In the genomic region with DNA sequence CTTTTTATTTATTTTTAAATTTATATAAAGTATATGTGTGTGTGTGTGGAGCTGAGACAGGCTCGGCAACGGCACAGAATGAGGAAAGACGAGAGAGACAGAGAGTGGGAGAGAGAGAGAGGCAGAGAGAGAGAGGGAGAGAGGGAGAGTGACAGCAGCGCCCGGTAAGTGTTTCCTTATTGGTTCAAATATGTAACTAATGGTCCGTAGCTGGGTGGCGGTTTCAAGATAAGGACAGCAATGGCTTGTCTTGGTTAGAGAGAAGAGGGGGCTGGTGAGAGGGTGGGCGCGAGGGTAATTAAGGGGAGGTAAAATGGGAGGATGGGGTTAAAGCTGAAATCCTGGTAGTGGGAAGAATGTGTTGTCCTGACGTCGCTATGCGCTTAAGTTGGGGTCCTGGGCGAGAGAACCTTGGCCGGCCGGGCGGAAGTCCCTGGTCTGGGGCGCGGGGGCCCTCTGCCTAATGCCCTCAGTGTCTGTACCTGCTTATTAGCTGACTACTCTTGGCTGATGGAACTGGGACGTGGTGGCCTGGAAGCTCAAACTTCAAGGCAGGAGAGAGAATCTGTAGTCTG, we compare ENCODE assay signal across 8 mouse cellular contexts. TPM values are rescaled to one million over a fixed set of nuclear protein-coding genes. Genes with fewer than 3 reads are reported as not detected.
DNase-seq lines count a peak whose midpoint lies in the region; ATAC-seq lines count a peak whose summit lies in the region.

No protein-coding gene starts in this region.

- peak overlapping the region; percentile 89 for H3K4me2 ChIP-seq in heart, embryonic 15.5 days
- peak overlapping the region; percentile 52 for H3K4me2 ChIP-seq in hindbrain, embryonic 13.5 days
- peak overlapping the region; percentile 49 for H3K4me2 ChIP-seq in midbrain, embryonic 14.5 days (ENCODE audit: low read length)

- ATAC-seq in heart, embryonic 15.5 days (replicated peaks; ENCODE audit: insufficient number of reproducible peaks, insufficient read depth, low FRiP score, low read depth) = peak; percentile 37; the same call in 1 of the 2 replicates
- no peak for ATAC-seq in hindbrain, embryonic 13.5 days (ENCODE audit: low FRiP score)
- no peak for ATAC-seq in midbrain, embryonic 14.5 days (ENCODE audit: low FRiP score, low TSS enrichment)

- H3K4me3 ChIP-seq in heart, embryonic 15.5 days = peak overlapping the region; percentile 56
- peak overlapping the region; percentile 33 for H3K4me3 ChIP-seq in hindbrain, embryonic 13.5 days
- H3K4me3 ChIP-seq in midbrain, embryonic 14.5 days (replicated peaks; ENCODE audit: low read depth, low read length) = peak overlapping the region; percentile 27; the same call in 1 of the 2 replicates

- H3K36me3 ChIP-seq in heart, embryonic 15.5 days = no peaks in the 10 kb centered on the region
- H3K36me3 ChIP-seq in hindbrain, embryonic 13.5 days = no peaks in the 10 kb centered on the region
- no peaks in the 10 kb centered on the region for H3K36me3 ChIP-seq in midbrain, embryonic 14.5 days (ENCODE audit: control insufficient read depth, insufficient read depth, low read length)

- no peak for DNase-seq in heart, adult 11 months
- peak; percentile 96 for DNase-seq in MEL-GATA-1-ER (ENCODE audit: extremely low read depth, low read depth)
- DNase-seq in midbrain, embryonic 14.5 days = no peak
- no peak for DNase-seq in layer of hippocampus, postnatal 36 days
- DNase-seq in natural killer cell, adult 2 months (ENCODE audit: low spot score in 2 of 2) = no peak
- DNase-seq in lung, postnatal 4 days = no peak

- H3K27ac ChIP-seq in heart, embryonic 15.5 days = no peak overlapping the region
- no peak overlapping the region for H3K27ac ChIP-seq in hindbrain, embryonic 13.5 days
- H3K27ac ChIP-seq in midbrain, embryonic 14.5 days (replicated peaks; ENCODE audit: low read depth, low read length) = no peak overlapping the region

- peak overlapping the region; percentile 62 for H3K9ac ChIP-seq in heart, embryonic 15.5 days
- no peak overlapping the region for H3K9ac ChIP-seq in hindbrain, embryonic 13.5 days
- no peak overlapping the region for H3K9ac ChIP-seq in midbrain, embryonic 14.5 days (replicated peaks; ENCODE audit: low read length)

- H3K9me3 ChIP-seq in heart, embryonic 15.5 days (replicated peaks) = no peaks in the 10 kb centered on the region
- no peaks in the 10 kb centered on the region for H3K9me3 ChIP-seq in hindbrain, embryonic 13.5 days
- no peaks in the 10 kb centered on the region for H3K9me3 ChIP-seq in midbrain, embryonic 14.5 days (ENCODE audit: control insufficient read depth, low read length)

- H3K4me1 ChIP-seq in heart, embryonic 15.5 days (replicated peaks) = peaks cover 30% of the 10 kb centered on the region
- peaks cover 8% of the 10 kb centered on the region for H3K4me1 ChIP-seq in hindbrain, embryonic 13.5 days (replicated peaks)
- H3K4me1 ChIP-seq in midbrain, embryonic 14.5 days (ENCODE audit: control insufficient read depth, insufficient read depth, low read length) = no peaks in the 10 kb centered on the region

- under 1% methylated on average over 19 of the region's 19 CpGs for WGBS in heart, embryonic 15.5 days
- WGBS in hindbrain, embryonic 13.5 days = 0% methylated on average over 19 of the region's 19 CpGs
- WGBS in midbrain, embryonic 14.5 days = 0% methylated on average over 19 of the region's 19 CpGs

- H3K27me3 ChIP-seq in heart, embryonic 15.5 days = peaks cover 99% of the 10 kb centered on the region
- H3K27me3 ChIP-seq in hindbrain, embryonic 13.5 days = peaks cover 98% of the 10 kb centered on the region
- H3K27me3 ChIP-seq in midbrain, embryonic 14.5 days (ENCODE audit: control insufficient read depth, insufficient read depth, low read length) = peaks cover 98% of the 10 kb centered on the region

RNA-seq across cellular contexts. Expression of a gene that starts 0.6 kb away (rescaled TPM):
- polyA plus RNA-seq in heart, embryonic 15.5 days (2015; fragmentation: Nextera tagmentation; extraction: Ambion mirVana) = 0.43 and 0.57 TPM in 2 replicates
- polyA plus RNA-seq in hindbrain, embryonic 13.5 days (2015; fragmentation: Nextera tagmentation; extraction: Ambion mirVana) = 5.3 and 9.1 TPM in 2 replicates
- polyA plus RNA-seq in midbrain, embryonic 14.5 days (2014; fragmentation: Nextera tagmentation; extraction: Ambion mirVana) = not detected in 2 replicates
- not detected for total RNA-seq in layer of hippocampus, postnatal 36 days (2021)

RNA-seq across cellular contexts. Expression of a gene that starts 8.3 kb away (rescaled TPM):
- 0.16 TPM in 1 of 2 replicates, not detected in the other for polyA plus RNA-seq in heart, embryonic 15.5 days (2015; fragmentation: Nextera tagmentation; extraction: Ambion mirVana)
- 0.50 and 1.5 TPM in 2 replicates for polyA plus RNA-seq in hindbrain, embryonic 13.5 days (2015; fragmentation: Nextera tagmentation; extraction: Ambion mirVana)
- not detected in 2 replicates for polyA plus RNA-seq in midbrain, embryonic 14.5 days (2014; fragmentation: Nextera tagmentation; extraction: Ambion mirVana)
- not detected for total RNA-seq in layer of hippocampus, postnatal 36 days (2021)

RNA-seq across cellular contexts. Expression of a gene that starts 20.0 kb away (rescaled TPM):
- polyA plus RNA-seq in heart, embryonic 15.5 days (2015; fragmentation: Nextera tagmentation; extraction: Ambion mirVana) = 0.52 and 1.7 TPM in 2 replicates
- polyA plus RNA-seq in hindbrain, embryonic 13.5 days (2015; fragmentation: Nextera tagmentation; extraction: Ambion mirVana) = 76.2 and 86.9 TPM in 2 replicates
- polyA plus RNA-seq in midbrain, embryonic 14.5 days (2014; fragmentation: Nextera tagmentation; extraction: Ambion mirVana) = not detected in 2 replicates
- total RNA-seq in layer of hippocampus, postnatal 36 days (2021) = not detected

RNA-seq across cellular contexts. Expression of a gene that starts 22.5 kb away (rescaled TPM):
- polyA plus RNA-seq in heart, embryonic 15.5 days (2015; fragmentation: Nextera tagmentation; extraction: Ambion mirVana) = 0.19 TPM in 1 of 2 replicates, not detected in the other
- 0.13 TPM in 1 of 2 replicates, not detected in the other for polyA plus RNA-seq in hindbrain, embryonic 13.5 days (2015; fragmentation: Nextera tagmentation; extraction: Ambion mirVana)
- polyA plus RNA-seq in midbrain, embryonic 14.5 days (2014; fragmentation: Nextera tagmentation; extraction: Ambion mirVana) = not detected in 2 replicates
- total RNA-seq in layer of hippocampus, postnatal 36 days (2021) = not detected

RNA-seq across cellular contexts. Expression of a gene that starts 31.5 kb away (rescaled TPM):
- polyA plus RNA-seq in heart, embryonic 15.5 days (2015; fragmentation: Nextera tagmentation; extraction: Ambion mirVana) = 0.42 and 0.80 TPM in 2 replicates
- 32.3 and 39.2 TPM in 2 replicates for polyA plus RNA-seq in hindbrain, embryonic 13.5 days (2015; fragmentation: Nextera tagmentation; extraction: Ambion mirVana)
- polyA plus RNA-seq in midbrain, embryonic 14.5 days (2014; fragmentation: Nextera tagmentation; extraction: Ambion mirVana) = 0.12 TPM in 1 of 2 replicates, not detected in the other
- not detected for total RNA-seq in layer of hippocampus, postnatal 36 days (2021)

Comparison
In these comparisons a context has a peak if more than half of its experiments do, and no peak if none do; other contexts are left out.
1. RNA of a gene that starts 20.0 kb away (polyA plus RNA-seq): 76.2 to 86.9 TPM in hindbrain, embryonic 13.5 days; 0.52 to 1.7 TPM in heart, embryonic 15.5 days and not detected in midbrain, embryonic 14.5 days; every median in the first group is over 10 times any median in the second.
2. Peak in every context shown above with its lines, with median percentiles within 50 percentile points of each other: H3K4me2 ChIP-seq and H3K4me3 ChIP-seq.